Mouse (Mus musculus): ENCODE results near the gene Hs6st1.
A peak's percentile ranks its signal among the peaks of the same experiment; 100 is the strongest.

The Hs6st1 gene

DNA sequence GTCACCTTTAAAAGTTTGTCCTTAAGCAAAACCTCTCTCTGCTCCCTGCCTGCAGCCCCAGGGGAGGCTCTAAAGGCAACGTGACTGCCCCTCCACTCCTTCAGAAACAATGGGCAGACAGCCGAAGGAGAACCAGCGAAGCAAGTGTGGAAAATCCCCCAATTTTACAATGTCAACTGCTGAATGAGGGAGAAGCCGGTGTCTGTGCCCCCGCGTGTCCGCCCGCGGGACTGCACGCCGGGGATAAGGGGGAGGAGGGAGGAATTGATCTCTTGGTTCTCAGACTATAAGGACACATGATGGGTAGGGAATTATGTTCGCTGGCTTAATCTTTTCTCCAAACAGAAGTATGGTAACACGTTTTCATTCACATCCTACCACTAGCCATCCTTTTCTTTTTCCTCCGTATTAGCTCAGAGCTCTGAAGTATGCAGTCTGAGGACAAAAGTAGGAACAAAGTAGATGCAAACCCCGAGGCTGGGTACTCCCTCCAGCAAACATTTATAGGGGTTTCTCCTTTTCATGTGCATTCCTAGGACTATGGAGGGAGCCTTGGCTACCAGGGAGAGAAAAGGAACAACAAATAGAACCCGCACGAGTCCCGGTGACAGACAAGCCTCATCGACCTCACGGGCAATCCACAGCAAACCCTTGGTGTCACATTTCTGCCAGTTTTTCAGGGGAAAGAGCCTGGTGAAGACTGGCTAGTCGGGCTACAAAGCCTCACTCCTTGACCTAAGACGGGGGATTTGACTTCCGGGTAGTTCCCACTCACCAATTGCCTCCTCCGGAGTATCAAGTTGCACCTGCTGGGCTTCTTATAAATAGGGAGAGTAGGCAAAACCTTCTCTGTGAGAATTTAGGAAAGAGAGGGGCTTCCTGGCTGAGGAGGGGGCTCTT is 3.1 kb upstream of the Hs6st1 start:
- DNase-seq (ENCODE audit: low spot score): peak; percentile 83

DNA sequence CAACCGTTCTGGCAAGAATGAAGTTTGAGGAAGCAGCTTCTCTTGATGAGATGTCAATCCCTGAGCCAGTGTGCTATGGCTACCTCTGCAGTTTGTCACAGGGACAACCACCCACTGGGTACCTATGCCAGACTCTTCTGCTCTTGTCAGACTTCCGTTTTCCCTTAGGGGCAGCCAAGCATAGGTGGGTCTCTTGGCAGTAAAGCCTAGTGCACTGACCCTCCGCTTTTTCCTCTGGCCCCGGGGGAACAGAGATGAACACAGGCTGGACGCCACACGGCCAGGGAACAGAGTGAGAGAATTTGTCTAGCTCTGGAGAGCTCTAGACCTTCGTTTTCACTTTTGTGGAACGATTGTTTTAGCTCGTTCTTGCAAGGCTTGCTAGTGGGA is 2.4 kb upstream of the Hs6st1 start:
- no peak for DNase-seq (ENCODE audit: low spot score)

DNA sequence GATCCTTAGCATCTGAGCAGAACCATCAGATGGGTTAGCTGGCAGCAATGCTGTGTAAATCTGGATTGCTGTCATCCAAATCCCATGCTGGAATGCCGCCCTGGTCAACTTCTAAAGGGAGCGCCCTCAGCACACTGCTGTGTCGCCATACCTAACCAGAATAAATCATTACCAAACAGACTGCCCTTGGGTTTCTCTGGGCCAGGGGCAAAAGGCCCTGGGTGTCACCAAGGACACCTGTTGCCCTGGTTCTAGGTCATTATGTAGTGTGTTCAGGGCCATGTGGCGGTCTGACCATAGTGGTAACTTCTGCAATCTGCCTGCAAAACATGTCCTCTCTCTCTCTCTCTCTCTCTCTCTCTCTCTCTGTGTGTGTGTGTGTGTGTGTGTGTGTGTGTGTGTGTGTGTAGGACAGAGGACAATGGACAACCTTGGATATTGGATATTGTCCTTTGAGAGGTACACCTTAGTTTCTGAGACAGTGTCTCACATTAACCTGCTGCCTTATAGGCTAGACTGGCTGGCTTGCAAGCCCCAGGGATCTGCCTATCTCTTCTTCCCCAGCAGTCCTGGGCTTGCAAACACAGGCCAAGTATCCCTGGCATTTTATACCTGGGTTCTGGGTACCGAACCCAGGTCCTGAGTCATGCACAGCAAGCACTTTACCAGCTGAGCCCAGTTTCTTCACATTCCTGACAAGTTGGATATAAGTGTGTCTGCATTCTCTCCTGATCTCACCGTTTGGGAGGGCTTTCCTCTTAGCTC is 1.8 kb upstream of the Hs6st1 start:
- no peak for DNase-seq (ENCODE audit: low spot score)

DNA sequence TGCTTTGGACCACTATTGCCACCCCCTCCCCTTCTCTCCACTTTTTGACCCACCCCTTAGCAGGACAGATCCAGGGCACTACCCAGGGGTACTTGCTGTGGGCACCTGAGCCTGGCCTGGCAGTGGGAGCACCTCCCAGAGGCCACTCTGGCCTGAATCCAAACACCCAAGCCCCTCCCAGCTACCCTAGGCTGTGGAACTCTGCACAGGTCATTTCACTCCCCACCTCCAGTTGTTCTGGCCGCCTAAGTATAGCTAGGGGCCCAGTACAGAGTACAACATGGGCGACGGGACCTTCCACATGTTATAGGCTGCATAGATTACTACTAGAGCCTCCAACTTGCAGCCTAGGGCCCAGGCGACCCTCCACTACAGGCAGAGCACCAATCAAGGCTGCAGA is 999 bp upstream of the Hs6st1 start:
- DNase-seq (ENCODE audit: low spot score): no peak

DNA sequence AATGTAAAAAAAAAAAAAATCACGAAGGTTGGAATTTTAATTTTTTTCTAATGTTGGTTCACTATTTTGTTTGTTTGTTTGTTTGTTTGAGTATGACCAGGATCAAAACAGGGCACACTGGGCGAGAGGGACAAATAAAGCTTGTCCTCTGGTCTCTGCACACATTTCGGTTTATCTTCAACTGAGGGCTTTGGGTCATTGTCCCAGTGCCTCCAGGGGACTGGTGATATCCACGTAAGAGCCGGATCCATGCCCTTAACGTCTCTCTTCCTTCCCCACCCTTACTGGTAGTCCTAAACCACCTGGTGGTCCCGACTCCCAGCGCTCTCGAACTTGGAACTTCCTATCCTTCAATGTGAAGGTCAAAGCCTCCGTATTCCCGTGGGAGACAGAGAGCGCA is 589 bp upstream of the Hs6st1 start:
- no peak for DNase-seq (ENCODE audit: low spot score)

DNA sequence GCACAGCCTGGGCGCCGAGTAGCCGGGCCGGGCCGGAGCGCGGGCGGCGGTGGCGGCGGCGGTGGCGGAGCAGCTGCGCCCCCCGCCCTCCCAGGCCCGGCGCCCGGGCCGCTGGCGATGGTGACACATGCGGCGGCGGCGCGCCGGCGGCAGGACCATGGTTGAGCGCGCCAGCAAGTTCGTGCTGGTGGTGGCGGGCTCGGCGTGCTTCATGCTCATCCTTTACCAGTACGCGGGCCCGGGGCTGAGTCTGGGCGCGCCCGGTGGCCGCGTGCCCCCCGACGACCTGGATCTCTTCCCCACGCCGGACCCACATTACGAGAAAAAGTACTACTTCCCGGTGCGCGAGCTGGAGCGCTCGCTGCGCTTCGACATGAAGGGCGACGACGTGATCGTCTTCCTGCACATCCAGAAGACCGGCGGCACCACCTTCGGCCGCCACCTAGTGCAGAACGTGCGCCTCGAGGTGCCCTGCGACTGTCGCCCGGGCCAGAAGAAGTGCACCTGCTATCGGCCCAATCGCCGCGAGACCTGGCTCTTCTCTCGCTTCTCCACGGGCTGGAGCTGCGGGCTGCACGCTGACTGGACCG is 426 bp downstream of the Hs6st1 start:
- no peak for DNase-seq (ENCODE audit: low spot score)

DNA sequence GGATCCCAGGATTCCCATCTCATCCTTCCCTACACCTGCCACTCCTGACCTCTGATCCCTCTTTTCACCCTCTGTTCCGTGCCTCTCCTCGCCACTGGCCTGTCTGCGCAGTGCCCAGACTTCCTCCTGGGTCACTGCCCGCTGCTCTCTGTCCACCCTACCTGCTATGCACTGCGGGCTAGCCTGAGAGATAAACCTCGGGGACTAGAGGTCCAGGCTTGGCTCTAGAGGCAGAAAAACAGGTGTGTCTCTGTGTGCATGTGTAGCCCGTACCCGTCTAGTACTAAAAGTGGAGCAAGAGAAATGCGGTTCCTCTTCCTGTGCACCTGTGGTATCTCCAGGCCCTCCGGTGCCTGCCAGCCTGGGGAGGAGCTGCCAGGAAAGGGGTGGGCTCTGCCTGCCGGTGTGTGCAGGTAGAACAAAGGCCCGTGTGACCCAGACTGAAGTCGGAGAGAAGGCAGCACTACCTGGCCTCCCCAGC is 1.1 kb downstream of the Hs6st1 start:
- DNase-seq (ENCODE audit: low spot score): no peak

DNA sequence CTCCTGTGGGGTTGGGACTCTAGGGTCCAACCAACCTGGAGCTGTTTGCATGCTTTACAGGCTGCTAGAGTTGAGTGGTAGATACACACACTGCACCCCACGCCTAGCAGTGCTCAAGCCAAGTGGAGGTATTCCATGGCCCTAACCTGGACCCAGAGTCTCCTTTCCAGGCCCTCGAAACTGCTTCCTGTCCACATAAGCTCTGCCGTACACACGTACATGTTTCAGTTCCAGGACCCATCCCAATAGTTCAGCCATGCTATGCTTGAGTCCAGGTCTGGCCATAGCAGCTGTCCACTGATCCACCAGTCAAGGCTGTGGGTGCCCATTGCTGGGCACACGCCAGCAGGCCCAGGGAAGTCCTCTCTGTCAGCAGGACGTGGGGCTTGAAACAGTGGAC is 2.0 kb downstream of the Hs6st1 start:
- no peak for DNase-seq (ENCODE audit: low spot score)

DNA sequence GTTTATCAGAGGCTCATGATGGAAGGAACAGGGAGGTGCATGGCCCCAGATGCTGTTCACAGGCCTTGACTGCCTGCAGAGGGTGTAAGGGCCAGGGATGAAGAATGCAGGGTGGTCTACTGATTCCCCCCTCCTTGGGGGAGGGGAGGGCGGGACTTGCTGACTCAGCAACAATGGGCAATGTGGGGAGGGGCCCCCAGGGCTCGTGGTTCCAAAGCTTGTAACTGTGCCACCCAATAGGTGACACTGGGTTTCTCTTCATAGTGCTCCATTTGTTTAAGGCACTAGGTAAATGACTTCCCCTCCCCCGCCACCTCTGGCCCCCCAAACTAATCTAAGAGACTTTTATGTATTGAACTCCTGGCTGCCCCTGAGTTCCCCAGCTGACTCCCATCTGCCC is 2.5 kb downstream of the Hs6st1 start:
- DNase-seq (ENCODE audit: low spot score): no peak

DNA sequence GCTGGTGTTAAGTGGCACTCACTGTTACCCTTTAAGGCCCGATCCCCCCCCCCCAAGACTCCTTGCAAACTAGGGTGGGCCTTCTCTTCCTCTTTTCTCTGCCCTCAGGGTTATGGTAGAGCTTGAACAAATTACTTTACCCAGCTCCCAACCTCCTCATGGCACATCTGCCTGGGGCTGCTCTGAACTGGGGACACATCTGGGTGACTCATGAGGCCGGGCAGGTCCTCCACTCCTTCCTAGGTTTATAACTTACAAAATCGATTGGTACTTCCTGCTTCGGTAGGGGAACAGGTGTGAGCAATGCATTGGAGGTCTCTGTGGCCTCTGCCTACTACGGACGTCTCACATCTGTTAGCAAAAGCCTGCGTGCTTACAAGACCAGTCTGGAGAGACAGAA is 3.0 kb downstream of the Hs6st1 start:
- DNase-seq (ENCODE audit: low spot score): no peak

DNA sequence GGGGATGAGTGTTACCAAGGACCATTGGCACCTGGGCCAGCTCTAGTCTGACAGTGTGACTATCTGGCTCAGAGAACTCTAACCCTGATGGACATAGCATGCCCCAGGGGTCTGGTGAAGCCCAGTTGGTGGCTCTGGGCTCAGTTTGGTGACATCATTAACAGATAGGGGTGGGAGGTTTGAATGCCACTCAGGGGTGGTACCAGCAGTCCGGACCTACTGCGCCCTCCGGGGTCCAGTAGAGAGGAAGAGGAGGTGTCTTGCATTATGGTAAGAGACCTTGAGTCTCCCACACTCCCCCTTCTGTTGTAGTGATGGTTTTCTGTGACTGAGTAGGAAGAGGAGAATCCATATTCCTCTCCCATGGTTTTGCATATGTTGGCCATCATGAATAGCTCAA is 3.4 kb downstream of the Hs6st1 start:
- DNase-seq (ENCODE audit: low spot score): no peak

DNA sequence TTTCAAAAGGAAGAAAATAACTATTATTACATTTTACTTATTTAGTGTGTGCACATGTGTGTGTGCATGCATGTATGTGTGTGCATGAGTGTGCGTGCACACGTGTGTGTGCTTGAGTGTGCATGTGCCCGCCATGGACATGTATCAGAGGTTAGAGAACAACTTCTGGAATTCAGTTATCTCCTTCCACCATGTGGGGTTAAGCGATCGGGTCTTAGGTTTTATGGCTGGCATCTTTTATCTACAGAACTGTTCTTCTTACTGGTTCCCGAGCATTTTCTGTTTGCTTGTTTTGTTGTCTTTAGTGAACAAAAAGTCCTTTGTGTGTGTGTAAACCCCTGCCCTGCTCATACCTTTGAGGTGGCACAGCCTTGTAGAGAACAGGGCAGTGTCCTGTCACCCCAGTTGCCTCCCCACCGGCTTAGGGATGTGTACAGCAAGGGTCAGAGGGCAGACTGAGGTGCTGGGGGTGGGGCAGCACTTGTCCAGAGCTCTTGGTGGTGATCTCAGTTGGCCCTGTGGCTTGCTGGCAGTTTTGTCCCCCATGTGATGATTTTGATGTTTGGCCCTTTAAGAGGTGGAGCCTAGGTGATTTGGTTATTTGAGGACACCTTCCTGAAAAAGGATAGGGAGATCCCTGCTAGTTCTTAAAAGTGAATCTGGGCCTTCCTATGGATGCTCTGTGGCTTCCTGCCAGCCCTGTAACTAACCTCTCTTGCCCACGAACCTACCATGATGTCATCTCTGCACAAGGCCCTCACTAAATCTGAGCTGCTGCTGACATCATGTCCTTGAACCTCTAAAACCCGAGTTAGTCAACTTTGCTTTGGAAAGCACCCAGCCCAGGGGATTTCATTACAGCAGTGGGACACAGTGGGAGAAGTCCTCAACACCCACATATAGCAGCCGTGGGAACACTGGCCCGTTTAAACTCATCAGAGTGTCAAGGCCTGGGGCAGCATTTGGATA is 4.7 kb downstream of the Hs6st1 start:
- DNase-seq (ENCODE audit: low spot score): no peak

DNA sequence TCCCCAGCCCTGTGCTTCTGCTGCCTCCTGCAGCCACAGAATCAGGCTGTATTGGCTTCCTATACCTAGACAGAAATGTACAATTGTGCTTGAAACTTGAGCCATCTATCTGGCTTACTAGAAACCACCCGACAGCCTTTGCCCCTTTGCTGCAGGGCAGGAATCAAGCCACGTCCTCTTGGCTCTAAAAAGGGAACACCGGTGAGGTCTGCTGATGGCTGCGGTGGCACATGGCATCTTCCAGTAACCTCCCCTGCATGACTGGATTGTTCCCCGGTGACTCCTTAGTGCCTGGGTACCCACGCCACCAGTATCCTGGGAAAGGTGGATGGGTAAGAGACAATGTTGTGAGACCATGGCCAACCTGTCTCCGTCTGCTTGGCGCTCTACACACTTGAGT is 5.4 kb downstream of the Hs6st1 start:
- DNase-seq (ENCODE audit: low spot score): no peak

DNA sequence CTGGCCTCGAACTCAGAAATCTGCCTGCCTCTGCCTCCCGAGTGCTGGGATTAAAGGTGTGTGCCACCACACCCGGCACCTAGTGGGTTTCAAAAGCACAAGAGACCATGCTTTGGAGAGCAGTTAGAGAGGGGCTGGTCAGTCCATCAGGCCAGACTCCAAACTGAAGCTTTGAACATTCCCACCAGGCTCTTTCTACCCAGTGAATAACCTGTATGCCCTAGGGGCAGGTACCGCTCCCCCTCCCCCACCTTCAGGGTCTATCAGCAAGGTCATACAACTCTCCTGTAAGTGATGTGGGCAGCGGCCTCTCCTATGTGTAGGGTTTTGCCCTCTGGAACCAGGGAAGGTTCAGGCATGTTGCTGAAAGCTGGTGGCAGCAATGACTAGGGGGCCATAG is 6.0 kb downstream of the Hs6st1 start:
- no peak for DNase-seq (ENCODE audit: low spot score)

DNA sequence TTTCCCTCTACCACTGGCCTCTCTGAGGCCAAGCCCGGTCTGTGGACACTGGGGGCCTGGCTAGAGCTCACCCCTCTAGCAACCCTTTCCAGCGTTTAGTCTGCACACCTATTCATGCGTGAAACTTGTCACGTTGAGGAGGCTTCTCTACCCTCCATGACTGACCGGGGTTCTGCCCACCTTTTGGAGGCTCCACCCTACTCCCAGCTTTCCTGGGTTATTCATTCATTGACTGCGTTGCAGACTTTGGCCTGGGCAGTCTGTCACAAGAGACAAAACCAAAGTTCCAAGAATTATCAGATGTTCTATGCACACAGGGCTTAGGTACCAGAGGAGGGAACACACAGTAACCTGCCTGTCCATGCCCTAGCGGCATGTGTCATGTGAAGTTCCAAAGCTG is 6.8 kb downstream of the Hs6st1 start:
- DNase-seq (ENCODE audit: low spot score): no peak

DNA sequence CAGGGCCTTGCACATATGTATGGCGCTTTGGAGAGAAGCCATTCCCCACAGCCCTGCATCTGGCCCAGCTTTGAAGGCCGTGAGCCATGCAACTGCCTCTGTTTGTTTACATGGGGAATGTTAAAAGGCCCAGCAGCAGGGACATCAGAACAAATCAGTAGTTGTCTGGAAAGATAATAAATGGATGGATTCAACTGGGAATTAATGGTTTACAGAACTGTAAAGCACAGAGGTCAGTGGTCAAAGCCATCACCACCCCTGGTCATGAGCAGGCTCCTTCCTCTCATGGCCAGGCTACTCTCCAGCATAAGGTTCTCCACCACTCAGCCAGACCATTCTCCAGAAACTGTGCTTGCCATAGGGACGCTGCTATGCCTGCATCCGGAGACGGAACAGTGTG is 7.5 kb downstream of the Hs6st1 start:
- DNase-seq (ENCODE audit: low spot score): no peak

DNA sequence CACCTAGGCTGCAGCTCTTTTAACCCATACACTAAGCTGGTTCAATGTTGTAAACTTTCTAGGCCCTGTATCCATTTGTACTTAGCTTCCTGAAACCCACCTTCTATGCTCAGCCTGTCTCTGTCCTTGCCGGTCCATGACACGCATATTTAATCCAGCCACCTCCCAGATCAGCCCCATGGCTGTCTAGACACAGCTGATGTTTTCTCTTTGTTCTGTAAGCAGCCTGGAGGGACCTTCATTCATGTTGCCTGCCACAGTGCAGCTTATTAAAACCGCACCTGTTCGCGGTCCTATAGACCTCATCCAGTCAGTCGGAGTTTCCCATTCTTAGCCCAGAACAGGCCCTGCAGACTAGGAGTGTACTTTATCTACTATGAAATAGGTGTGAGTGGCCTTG is 8.9 kb downstream of the Hs6st1 start:
- no peak for DNase-seq (ENCODE audit: low spot score)

DNA sequence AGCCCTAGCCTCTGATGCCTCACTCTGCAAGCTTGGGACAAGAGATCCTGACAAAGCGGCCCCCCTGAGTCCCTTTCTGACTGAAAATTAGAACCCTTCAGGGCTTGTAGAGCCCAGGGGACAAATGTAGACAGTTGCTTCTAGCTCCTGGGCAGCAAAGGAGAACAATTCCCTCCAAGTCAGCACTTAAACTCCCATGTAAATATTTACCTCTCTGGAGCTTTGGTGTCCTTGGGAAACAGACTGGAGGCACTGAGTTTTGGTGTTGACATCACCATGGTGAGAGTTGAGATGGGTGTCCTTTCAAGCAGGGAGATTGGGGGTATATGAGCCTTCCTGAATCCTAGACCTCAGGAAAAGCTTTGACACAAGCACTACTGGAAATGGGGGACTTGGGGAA is 10.1 kb downstream of the Hs6st1 start:
- no peak for DNase-seq (ENCODE audit: low spot score)

DNA sequence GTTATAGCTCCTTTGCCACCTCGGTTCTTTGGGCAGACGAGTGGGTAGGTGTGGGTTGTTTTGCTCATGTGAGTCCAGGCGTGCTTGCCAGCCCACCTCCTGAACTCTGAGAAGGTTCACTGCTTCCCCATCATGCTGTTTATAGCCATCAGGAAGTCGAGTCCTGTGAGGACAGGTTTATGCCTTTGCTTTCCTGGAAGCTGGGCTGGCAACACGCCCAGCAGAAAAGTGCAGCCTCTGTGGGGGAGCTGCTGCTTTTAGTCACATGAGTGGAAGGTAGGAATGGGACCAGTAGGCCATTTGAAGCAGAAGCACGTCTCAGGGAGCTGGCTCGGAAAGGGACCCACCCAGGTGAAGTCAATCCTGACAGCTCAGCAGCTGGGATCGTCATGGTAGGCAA is 11.5 kb downstream of the Hs6st1 start:
- DNase-seq (ENCODE audit: low spot score): no peak

DNA sequence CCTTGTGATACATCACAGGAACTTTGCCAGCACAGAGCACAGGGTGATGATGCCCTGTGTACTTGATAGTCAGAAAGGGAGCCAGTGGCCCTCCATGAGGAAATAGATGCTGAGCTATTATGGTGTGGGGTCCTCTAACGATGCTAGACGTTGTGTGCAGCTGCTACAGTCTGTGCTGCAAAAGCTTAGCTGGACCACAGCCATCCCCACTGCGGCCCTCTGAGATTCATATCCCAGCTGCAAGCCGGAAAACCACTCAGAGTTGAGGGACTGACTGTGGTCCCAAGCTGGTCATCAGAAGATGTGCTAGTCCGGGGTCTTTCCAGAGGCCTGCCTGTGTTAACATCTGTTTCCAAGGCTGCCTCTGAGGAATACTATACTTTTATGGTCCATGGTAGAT is 12.8 kb downstream of the Hs6st1 start:
- no peak for DNase-seq (ENCODE audit: low spot score)

DNA sequence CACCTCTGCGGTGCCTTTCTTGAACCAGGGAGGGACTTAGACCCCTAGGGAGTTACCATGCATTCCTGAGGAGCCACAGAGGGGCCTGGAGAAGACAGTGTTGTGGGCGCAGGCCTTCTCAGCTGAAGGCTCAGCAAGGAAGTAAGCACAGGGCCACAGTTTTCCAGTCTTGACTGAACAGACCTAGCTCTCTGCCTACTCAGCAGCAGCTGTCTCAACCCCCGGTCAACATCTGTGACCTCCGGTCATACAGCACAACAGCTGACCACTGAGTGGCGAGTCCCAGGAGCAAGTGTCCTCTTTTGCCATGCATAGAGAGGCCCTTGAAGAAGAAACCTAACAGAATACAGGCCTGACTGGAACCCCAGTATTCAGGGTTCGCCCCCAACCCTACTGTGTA is 14.0 kb downstream of the Hs6st1 start:
- no peak for DNase-seq (ENCODE audit: low spot score)

DNA sequence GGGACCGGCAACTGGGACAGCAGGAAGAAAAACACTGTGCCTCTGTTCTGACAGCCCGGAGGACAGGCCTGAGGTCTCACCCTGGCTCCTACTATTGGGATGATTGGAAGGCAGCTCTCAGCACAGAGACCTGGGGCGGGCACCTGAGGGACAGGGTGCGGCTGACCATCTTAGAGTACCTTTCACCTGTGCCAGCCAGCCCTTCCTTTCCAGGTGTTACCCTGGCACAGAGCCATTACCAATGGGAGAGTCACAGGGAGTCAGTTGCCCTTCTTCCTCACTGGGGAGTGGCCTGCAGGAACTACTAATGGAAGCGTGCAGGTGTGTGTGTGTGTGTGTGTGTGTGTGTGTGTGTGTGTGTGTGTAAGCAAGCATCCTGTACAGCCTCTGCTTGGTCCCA is 15.4 kb downstream of the Hs6st1 start:
- no peak for DNase-seq (ENCODE audit: low spot score)

All from c-Kit-positive CD71-positive TER-119-positive erythroid progenitor cells, embryonic 14.5 days (primary cell).